Mouse (Mus musculus) CH12.LX (cell line): ENCODE data around the gene Wscd1. TPM values are rescaled to one million over a fixed set of nuclear protein-coding genes. Genes with fewer than 3 reads are reported as not detected.

Experiments
- DNase-seq: peaks from one replicate; pipeline ENCODE4 v3.0.0-alpha.2; 2013; ENCODE audit errors: extremely low read depth
- H3K27ac ChIP-seq: 2 replicates; pipeline ENCODE4 v1.5.1; 2012; ENCODE audit warnings: low read depth, mild to moderate bottlenecking, control low read depth, moderate library complexity; ENCODE audit not compliant: insufficient read depth
- H3K27me3 ChIP-seq: replicated peaks from 2 replicates; pipeline ENCODE3; 2012; ENCODE audit warnings: inconsistent platforms
- H3K36me3 ChIP-seq, 2 experiments: replicated peaks in 1 of 2; 2 replicates each; pipeline versions ENCODE3 to v1.6.1; 2012; ENCODE audit warnings: inconsistent platforms in 1 of 2, low read length in 1 of 2, mild to moderate bottlenecking in 1 of 2, mixed read lengths in 1 of 2, moderate library complexity in 1 of 2; ENCODE audit not compliant: control insufficient read depth in 1 of 2, insufficient read depth in 1 of 2
- H3K4me1 ChIP-seq, 2 experiments: 2 replicates each; pipeline ENCODE4 v1.6.1; 2012; ENCODE audit warnings: inconsistent platforms in 1 of 2, moderate library complexity in 1 of 2; ENCODE audit not compliant: insufficient read depth in 2 of 2, control insufficient read depth in 1 of 2
- H3K4me2 ChIP-seq: 2 replicates; pipeline ENCODE4 v1.6.1; 2012; ENCODE audit warnings: low read depth, mild to moderate bottlenecking, control low read depth; ENCODE audit not compliant: poor library complexity, insufficient read depth, severe bottlenecking
- H3K4me3 ChIP-seq, 3 experiments: fragments of 150-350 bp in 1 of 3; sonication (generic) in 1 of 3; replicated peaks in 1 of 3; 2 replicates each; pipeline versions ENCODE3 to v1.5.1; 2011 to 2012; ENCODE audit warnings: low read depth in 2 of 3, low read length in 2 of 3, mild to moderate bottlenecking in 2 of 3, moderate library complexity in 2 of 3, control low read depth in 1 of 3, improper control_type of control experiment in 1 of 3, inconsistent platforms in 1 of 3, mixed read lengths in 1 of 3; ENCODE audit not compliant: poor library complexity in 1 of 3
- H3K79me2 ChIP-seq: replicated peaks from 2 replicates; pipeline ENCODE4 v1.6.1; 2012; ENCODE audit warnings: mild to moderate bottlenecking, moderate library complexity; ENCODE audit not compliant: control insufficient read depth, poor library complexity, insufficient read depth, severe bottlenecking; ENCODE audit errors: extremely low read depth
- H3K9ac ChIP-seq: 2 replicates; pipeline ENCODE4 v1.6.1; 2012; ENCODE audit warnings: low read depth, mild to moderate bottlenecking, control low read depth, moderate library complexity; ENCODE audit not compliant: insufficient read depth
- H3K9me3 ChIP-seq: replicated peaks from 2 replicates; pipeline ENCODE3; 2012; ENCODE audit warnings: low read length, inconsistent platforms, mixed read lengths
- BHLHE40 ChIP-seq: IDR thresholded peaks from 2 replicates; pipeline ENCODE4 v1.6.1; 2011; ENCODE audit warnings: mild to moderate bottlenecking, low read depth, low read length, improper control_type of control experiment
- CTCF ChIP-seq, 2 experiments: IDR thresholded peaks in 1 of 2; conservative IDR thresholded peaks in 1 of 2; 2 replicates each; pipeline ENCODE4 v1.5.1; 2011 to 2012; ENCODE audit warnings: low read depth in 2 of 2, low read length in 2 of 2, improper control_type of control experiment in 1 of 2, inconsistent platforms in 1 of 2, mild to moderate bottlenecking in 1 of 2, moderate library complexity in 1 of 2
- EP300 ChIP-seq: IDR thresholded peaks from 2 replicates; pipeline ENCODE4 v1.6.1; 2011; ENCODE audit warnings: low read length, improper control_type of control experiment
- ETS1 ChIP-seq: conservative IDR thresholded peaks from 2 replicates; pipeline ENCODE4 v1.6.1; 2012; ENCODE audit warnings: low read depth, mild to moderate bottlenecking, inconsistent platforms, low read length, improper control_type of control experiment, moderate library complexity
- KAT2A ChIP-seq: IDR thresholded peaks from 2 replicates; pipeline ENCODE4 v1.6.1; 2012; ENCODE audit warnings: low read length, improper control_type of control experiment, inconsistent platforms; ENCODE audit not compliant: insufficient replicate concordance
- MAFK ChIP-seq: IDR thresholded peaks from 2 replicates; pipeline ENCODE4 v1.6.1; 2011; ENCODE audit warnings: low read length, improper control_type of control experiment; ENCODE audit not compliant: insufficient replicate concordance
- MXI1 ChIP-seq: IDR thresholded peaks from 2 replicates; pipeline ENCODE4 v1.6.1; 2011; ENCODE audit warnings: mild to moderate bottlenecking, low read depth, low read length, improper control_type of control experiment
- POLR2AphosphoS2 ChIP-seq: IDR thresholded peaks from 2 replicates; pipeline ENCODE4 v1.6.1; 2011; ENCODE audit warnings: low read depth, low read length, improper control_type of control experiment
- RCOR1 ChIP-seq: conservative IDR thresholded peaks from 2 replicates; pipeline ENCODE4 v1.6.1; 2012; ENCODE audit warnings: low read depth, mild to moderate bottlenecking, inconsistent platforms, low read length, improper control_type of control experiment
- SIN3A ChIP-seq: IDR thresholded peaks from 2 replicates; pipeline ENCODE4 v1.6.1; 2012; ENCODE audit warnings: low read length, improper control_type of control experiment, inconsistent platforms
- TBP ChIP-seq: conservative IDR thresholded peaks from 2 replicates; pipeline ENCODE4 v1.6.1; 2011; ENCODE audit warnings: low read depth, low read length, improper control_type of control experiment
- UBTF ChIP-seq: IDR thresholded peaks from 2 replicates; pipeline ENCODE4 v1.6.1; 2012; ENCODE audit warnings: low read depth, mild to moderate bottlenecking, inconsistent platforms, low read length, improper control_type of control experiment, moderate library complexity
- ZKSCAN1 ChIP-seq: IDR thresholded peaks from 2 replicates; pipeline ENCODE4 v1.6.1; 2012; ENCODE audit warnings: low read depth, inconsistent platforms, low read length, improper control_type of control experiment, borderline replicate concordance
- ZMIZ1 ChIP-seq: IDR thresholded peaks from 2 replicates; pipeline ENCODE4 v1.6.1; 2012; ENCODE audit warnings: low read depth, mild to moderate bottlenecking, inconsistent platforms, low read length, improper control_type of control experiment
- ZNF384 ChIP-seq: IDR thresholded peaks from 2 replicates; pipeline ENCODE4 v1.6.1; 2012; ENCODE audit warnings: low read depth, low read length, improper control_type of control experiment, inconsistent platforms
- dilution Hi-C: fragments of 300-500 bp; cut with MboI; formaldehyde crosslinking; loops from 2 replicates; pipeline ENCODE4 v1.14.3; 2020; ENCODE audit warnings: low sequenced_read_pairs; ENCODE audit not compliant: extremely low pct_unique_long_range_greater_than_20kb, extremely low pct_ligation_motif_present
- in situ Hi-C: fragments of 300-500 bp; cut with MboI; formaldehyde crosslinking; loops from 3 replicates; pipeline ENCODE4 v1.14.3; 2019; ENCODE audit warnings: low sequenced_read_pairs, low pct_ligation_motif_present, low pct_unique_long_range_greater_than_20kb, mixed read lengths
- polyA plus RNA-seq: library from polyadenylated mRNA; unstranded; fragments of >175 nt; gene quantifications from 2 replicates; pipeline ENCODE4 v1.2.1, GENCODE M21; 2012; ENCODE audit warnings: low read depth; ENCODE audit not compliant: insufficient read length
- total RNA-seq, 2 experiments: library from RNA; depleted of rRNA; stranded (reverse); fragments of 300-350 nt in 1 of 2; fragments of >200 nt in 1 of 2; gene quantifications; 2 replicates each; pipeline ENCODE4 v1.2.3; 2012 to 2014

Wscd1 gene
- total and polyA plus RNA-seq, 3 experiments, result not detected

DNA sequence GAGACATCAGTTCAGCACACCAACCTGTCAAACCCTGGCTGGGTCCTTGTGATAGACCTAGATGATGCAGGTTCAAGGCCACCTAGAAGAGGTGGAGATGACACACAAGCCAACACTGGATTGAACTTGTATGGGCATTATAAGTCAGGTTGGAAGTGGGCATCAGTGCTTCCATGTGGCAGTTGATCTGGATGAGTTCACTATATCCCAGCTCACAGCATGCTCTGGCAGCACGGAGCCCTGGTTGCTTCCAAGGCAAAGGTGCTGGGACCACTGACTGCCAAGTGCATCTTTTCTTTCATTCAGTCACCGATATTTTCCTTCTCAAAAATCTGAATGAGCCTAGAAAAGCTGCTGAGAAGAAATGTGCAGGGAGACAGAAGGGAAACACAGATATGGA is 58.8 kb downstream of the Wscd1 start:
- Histone ChIP-seq H3K4me3 (no peak overlapping the region), H3K9me3 (no peaks in the 10 kb centered on the region), H3K9ac (no peak overlapping the region), H3K27ac (no peak overlapping the region), H3K36me3 (no peaks in the 10 kb centered on the region), H3K27me3 (peaks cover 93% of the 10 kb centered on the region), H3K4me1 (no peaks in the 10 kb centered on the region), H3K4me2 (no peak overlapping the region), H3K79me2 (no peaks in the 10 kb centered on the region)
- in situ Hi-C loops (no loop called here), dilution Hi-C loops (no loop called here)
- no peak for DNase-seq
- TF ChIP-seq BHLHE40 (no peak), ZNF384 (no peak), EP300 (no peak), POLR2AphosphoS2 (no peak), RCOR1 (no peak), TBP (no peak), SIN3A (no peak), ZMIZ1 (no peak), MAFK (no peak), MXI1 (no peak), ZKSCAN1 (no peak), ETS1 (no peak), CTCF (conservative IDR thresholded peaks at IDR 0.05 in 1 of 2, IDR thresholded peaks at IDR 0.05 in 1 of 2; ENCODE audit: low read depth in 2 of 2, low read length in 2 of 2) (no peak)

DNA sequence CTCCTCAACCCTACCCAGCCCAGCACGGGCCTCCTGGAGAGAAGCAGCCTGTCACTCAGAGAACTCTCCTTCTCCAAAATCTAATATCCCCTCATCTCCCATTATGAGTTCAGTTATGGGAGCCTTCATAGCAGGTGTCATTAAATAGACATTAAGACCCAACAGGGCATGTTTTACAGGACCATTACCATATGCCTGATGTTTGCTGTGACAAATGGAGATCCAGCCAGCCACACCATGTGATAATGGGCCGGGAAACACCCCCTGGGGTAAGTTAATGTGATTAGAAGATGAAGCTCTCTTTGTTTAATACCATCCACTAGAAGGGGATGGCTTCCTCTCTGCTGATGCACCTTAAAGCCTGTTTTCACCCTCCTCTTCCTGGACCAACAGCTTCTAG is 62.1 kb downstream of the Wscd1 start:
- in situ Hi-C loops, result no loop called here
- no peak for TF ChIP-seq RCOR1
- TF ChIP-seq CTCF (conservative IDR thresholded peaks at IDR 0.05 in 1 of 2, IDR thresholded peaks at IDR 0.05 in 1 of 2; ENCODE audit: low read depth in 2 of 2, low read length in 2 of 2), result no peak
- no peak for TF ChIP-seq UBTF
- TF ChIP-seq ETS1, result no peak
- no peak for TF ChIP-seq KAT2A

More for the DNA sequence above, 62.1 kb downstream of the Wscd1 start:
- dilution Hi-C loops, result no loop called here
- H3K9ac ChIP-seq, result no peak overlapping the region
- H3K9me3 ChIP-seq, result no peaks in the 10 kb centered on the region
- no peak overlapping the region for H3K4me3 ChIP-seq
- H3K27ac ChIP-seq, result no peak overlapping the region
- H3K27me3 ChIP-seq, result peaks cover 93% of the 10 kb centered on the region
- H3K4me1 ChIP-seq, result no peaks in the 10 kb centered on the region
- no peaks in the 10 kb centered on the region for H3K79me2 ChIP-seq
- no peak for DNase-seq
- H3K4me2 ChIP-seq, result no peak overlapping the region
- H3K36me3 ChIP-seq, result no peaks in the 10 kb centered on the region
